Mouse (Mus musculus) R1 (cell line): Measurements from ENCODE around the gene Dhx57.
"Not testable (repeated sequence)": the region's sequence is repeated elsewhere in the genome, so short reads cannot be mapped to it uniquely, and the experiment has no call there.

Experiments used
- DNase-seq: peaks from one replicate; pipeline ENCODE4 v3.0.0-alpha.2; 2018; ENCODE audit warnings: low read depth, low spot score

The Dhx57 gene

GRCm38 (mm10) chr17:80254421-80254820 lies 35.9 kb downstream of the Dhx57 start:
- peak; percentile 91 for DNase-seq

GRCm38 (mm10) chr17:80252757-80253525 lies 37.3 kb downstream of the Dhx57 start:
- DNase-seq = no peak

- no peak for DNase-seq
Observed at GRCm38 (mm10) chr17:80243116-80243515, 47.2 kb downstream of the Dhx57 start.

GRCm38 (mm10) chr17:80241594-80241993 lies 48.7 kb downstream of the Dhx57 start:
- peak; percentile 52 for DNase-seq

- no peak for DNase-seq
Observed at GRCm38 (mm10) chr17:80237475-80237874, 52.8 kb downstream of the Dhx57 start.

GRCm38 (mm10) chr17:80236805-80237204 lies 53.5 kb downstream of the Dhx57 start:
- no peak for DNase-seq

- no peak for DNase-seq
Observed at GRCm38 (mm10) chr17:80235477-80235876, 54.8 kb downstream of the Dhx57 start.

GRCm38 (mm10) chr17:80234376-80234775 lies 55.9 kb downstream of the Dhx57 start:
- no peak for DNase-seq

- no peak for DNase-seq
Observed at GRCm38 (mm10) chr17:80233844-80234243, 56.4 kb downstream of the Dhx57 start.

GRCm38 (mm10) chr17:80229396-80229795 lies 60.9 kb downstream of the Dhx57 start:
- DNase-seq = no peak

GRCm38 (mm10) chr17:80225142-80225541 lies 65.1 kb downstream of the Dhx57 start:
- DNase-seq = not testable (repeated sequence)

- DNase-seq = peak; percentile 97
Observed at GRCm38 (mm10) chr17:80224326-80225116, 65.8 kb downstream of the Dhx57 start, which contains the start of gene Gemin6. Gene Gemin6 (plus strand): TSS chr17:80224441.

GRCm38 (mm10) chr17:80223829-80224228 lies 66.4 kb downstream of the Dhx57 start:
- no peak for DNase-seq

GRCm38 (mm10) chr17:80221890-80222628 lies 68.2 kb downstream of the Dhx57 start:
- DNase-seq = peak; percentile 57

- DNase-seq = no peak
Observed at GRCm38 (mm10) chr17:80221202-80221601, 69.1 kb downstream of the Dhx57 start.

- no peak for DNase-seq
Observed at GRCm38 (mm10) chr17:80220131-80220530, 70.1 kb downstream of the Dhx57 start.

- not testable (repeated sequence) for DNase-seq
Observed at GRCm38 (mm10) chr17:80213998-80214397, 76.3 kb downstream of the Dhx57 start.

GRCm38 (mm10) chr17:80206671-80207581 lies 83.3 kb downstream of the Dhx57 start, which contains the start of the genes Srsf7 and Ttc39d:
Gene Srsf7 (minus strand): TSS chr17:80207307.
Gene Ttc39d (plus strand): TSS chr17:80207460.
- peak; percentile 99 for DNase-seq

GRCm38 (mm10) chr17:80206301-80206670 lies 84.0 kb downstream of the Dhx57 start:
- DNase-seq = peak; percentile 63

- no peak for DNase-seq
Observed at GRCm38 (mm10) chr17:80205657-80206056, 84.6 kb downstream of the Dhx57 start.
